Mouse (Mus musculus) retina, postnatal 1 day (tissue): Measurements from ENCODE around the gene Hgd.
A peak's percentile ranks its signal among the peaks of the same experiment; 100 is the strongest.
"Not testable (repeated sequence)": the region's sequence is repeated elsewhere in the genome, so short reads cannot be mapped to it uniquely, and the experiment has no call there.

ENCODE experiments used
- DNase-seq: peaks from one replicate; pipeline ENCODE4 v3.0.0-alpha.2; 2012

Gene Hgd

GRCm38 (mm10) chr16:37635095-37635494, 55.1 kb downstream of the Hgd start:
- DNase-seq, result no peak

GRCm38 (mm10) chr16:37636107-37636506, 56.2 kb downstream of the Hgd start:
- no peak for DNase-seq

GRCm38 (mm10) chr16:37637802-37638201, 57.8 kb downstream of the Hgd start:
- no peak for DNase-seq

GRCm38 (mm10) chr16:37640522-37640921, 60.6 kb downstream of the Hgd start:
- not testable (repeated sequence) for DNase-seq

GRCm38 (mm10) chr16:37644486-37644885, 64.5 kb downstream of the Hgd start:
- no peak for DNase-seq

GRCm38 (mm10) chr16:37645211-37645610, 65.3 kb downstream of the Hgd start:
- DNase-seq, result no peak

- DNase-seq, result no peak
Measured at GRCm38 (mm10) chr16:37645799-37646198, 65.8 kb downstream of the Hgd start.

- DNase-seq, result peak; percentile 31
Measured at GRCm38 (mm10) chr16:37647067-37647466, 67.1 kb downstream of the Hgd start.

GRCm38 (mm10) chr16:37647936-37648335, 68.0 kb downstream of the Hgd start:
- DNase-seq, result no peak

- DNase-seq, result no peak
Measured at GRCm38 (mm10) chr16:37649068-37649467, 69.1 kb downstream of the Hgd start.

- DNase-seq, result no peak
Measured at GRCm38 (mm10) chr16:37651467-37651866, 71.5 kb downstream of the Hgd start.

- no peak for DNase-seq
Measured at GRCm38 (mm10) chr16:37652654-37653053, 72.7 kb downstream of the Hgd start.

GRCm38 (mm10) chr16:37653058-37653457, 73.1 kb downstream of the Hgd start:
- DNase-seq, result no peak

GRCm38 (mm10) chr16:37653731-37654657, 74.0 kb downstream of the Hgd start, which contains the start of gene Ndufb4:
Gene Ndufb4 (minus strand): TSS chr16:37654453.
- peak; percentile 99 for DNase-seq

- DNase-seq, result no peak
Measured at GRCm38 (mm10) chr16:37654831-37655455, 75.0 kb downstream of the Hgd start.

- no peak for DNase-seq
Measured at GRCm38 (mm10) chr16:37655756-37656347, 75.9 kb downstream of the Hgd start.

- no peak for DNase-seq
Measured at GRCm38 (mm10) chr16:37656796-37657195, 76.8 kb downstream of the Hgd start.

GRCm38 (mm10) chr16:37663643-37664459, 83.9 kb downstream of the Hgd start:
- peak; percentile 41 for DNase-seq

- no peak for DNase-seq
Measured at GRCm38 (mm10) chr16:37665394-37665935, 85.5 kb downstream of the Hgd start.

- DNase-seq, result no peak
Measured at GRCm38 (mm10) chr16:37670666-37671283, 90.8 kb downstream of the Hgd start.

- DNase-seq, result no peak
Measured at GRCm38 (mm10) chr16:37675326-37675725, 95.4 kb downstream of the Hgd start.
